Mouse (Mus musculus) midbrain, embryonic 16.5 days (tissue): ENCODE results near the gene Gimap8. TPM values are rescaled to one million over a fixed set of nuclear protein-coding genes. Genes with fewer than 3 reads are reported as not detected.

Experiments
- ATAC-seq: fragments of 200-750 bp; cut with Nextera tagmentation; 2 replicates; pipeline ENCODE4 v1.8.0; 2017; ENCODE audit warnings: moderate TSS enrichment
- H3K27ac ChIP-seq: fragments of 300-500 bp; sonication (generic); 2 replicates; pipeline ENCODE4 v1.5.1; 2014; ENCODE audit warnings: mild to moderate bottlenecking, low read length, mixed read lengths
- H3K27me3 ChIP-seq: fragments of 300-500 bp; sonication (generic); 2 replicates; pipeline ENCODE4 v1.6.1; 2014; ENCODE audit warnings: low read depth, low read length, mixed read lengths; ENCODE audit not compliant: control insufficient read depth, insufficient read depth
- H3K36me3 ChIP-seq: fragments of 300-500 bp; sonication (generic); 2 replicates; pipeline ENCODE4 v1.6.1; 2014; ENCODE audit warnings: mild to moderate bottlenecking, low read length, moderate library complexity, mixed read lengths; ENCODE audit not compliant: control insufficient read depth, insufficient read depth
- H3K4me1 ChIP-seq: fragments of 300-500 bp; sonication (generic); 2 replicates; pipeline ENCODE4 v1.6.1; 2014; ENCODE audit warnings: mild to moderate bottlenecking, low read length, mixed read lengths; ENCODE audit not compliant: control insufficient read depth, insufficient read depth
- H3K4me2 ChIP-seq: fragments of 300-500 bp; sonication (generic); 2 replicates; pipeline ENCODE4 v1.6.1; 2014; ENCODE audit warnings: mild to moderate bottlenecking, low read length, mixed read lengths
- H3K4me3 ChIP-seq: fragments of 300-500 bp; sonication (generic); 2 replicates; pipeline ENCODE4 v1.5.1; 2014; ENCODE audit warnings: low read depth, mild to moderate bottlenecking, low read length, moderate library complexity, mixed read lengths
- H3K9ac ChIP-seq: fragments of 300-500 bp; sonication (generic); 2 replicates; pipeline ENCODE4 v1.6.1; 2014; ENCODE audit warnings: low read depth, low read length, mixed read lengths
- H3K9me3 ChIP-seq: fragments of 300-500 bp; sonication (generic); replicated peaks from 2 replicates; pipeline ENCODE4 v1.6.1; 2014; ENCODE audit warnings: mild to moderate bottlenecking, low read length, mixed read lengths; ENCODE audit not compliant: control insufficient read depth, poor library complexity, severe bottlenecking
- WGBS: fragments of 180-500 bp; shearing (Covaris S2); extraction: QIAGEN DNeasy Blood & Tissue Kit; methylation state at CpG from one replicate; pipeline ENCODE4 v1.1.7; 2014; 5-methylcytosine and 5-hydroxymethylcytosine counted together
- polyA plus RNA-seq: library from polyadenylated mRNA; unstranded; fragments of >200 nt; fragmentation: Nextera tagmentation; extraction: Ambion mirVana; gene quantifications from 2 replicates; pipeline ENCODE4 v1.2.1, GENCODE M21; 2015

Gimap8 gene
- polyA plus RNA-seq, 1 experiment from 2014 or later, result 0.48 TPM

GRCm38 (mm10) chr6:48689320-48689719 is 42.3 kb downstream of the Gimap8 start:
- Histone ChIP-seq H3K27ac (no peak overlapping the region), H3K36me3 (no peaks in the 10 kb centered on the region), H3K4me3 (no peak overlapping the region), H3K9me3 (no peaks in the 10 kb centered on the region), H3K4me1 (no peaks in the 10 kb centered on the region), H3K27me3 (no peaks in the 10 kb centered on the region), H3K4me2 (no peak overlapping the region), H3K9ac (no peak overlapping the region)
- 93% methylated on average over 2 of the region's 2 CpGs for WGBS
- ATAC-seq, result no peak

- Histone ChIP-seq H3K27me3 (no peaks in the 10 kb centered on the region), H3K4me1 (no peaks in the 10 kb centered on the region), H3K27ac (no peak overlapping the region), H3K9me3 (no peaks in the 10 kb centered on the region), H3K4me3 (no peak overlapping the region), H3K36me3 (no peaks in the 10 kb centered on the region), H3K9ac (no peak overlapping the region), H3K4me2 (no peak overlapping the region)
- 93% methylated on average over 6 of the region's 6 CpGs for WGBS
- ATAC-seq, result no peak
Observed at GRCm38 (mm10) chr6:48692962-48693361, 45.9 kb downstream of the Gimap8 start.

- 83% methylated on average over 4 of the region's 4 CpGs for WGBS
- no peaks in the 10 kb centered on the region for H3K36me3 ChIP-seq
- no peaks in the 10 kb centered on the region for H3K27me3 ChIP-seq
- H3K9ac ChIP-seq, result no peak overlapping the region
- no peaks in the 10 kb centered on the region for H3K9me3 ChIP-seq
- no peak overlapping the region for H3K4me3 ChIP-seq
- no peak overlapping the region for H3K27ac ChIP-seq
- no peaks in the 10 kb centered on the region for H3K4me1 ChIP-seq
- ATAC-seq, result no peak
- no peak overlapping the region for H3K4me2 ChIP-seq
Observed at GRCm38 (mm10) chr6:48696830-48697554, 50.0 kb downstream of the Gimap8 start.

- no peaks in the 10 kb centered on the region for H3K27me3 ChIP-seq
Observed at GRCm38 (mm10) chr6:48697555-48697930, 50.5 kb downstream of the Gimap8 start.

GRCm38 (mm10) chr6:48698066-48698856 is 51.2 kb downstream of the Gimap8 start:
- 76% methylated on average over 7 of the region's 7 CpGs for WGBS
- no peaks in the 10 kb centered on the region for H3K4me1 ChIP-seq
- no peak overlapping the region for H3K9ac ChIP-seq
- ATAC-seq, result no peak
- H3K36me3 ChIP-seq, result no peaks in the 10 kb centered on the region
- H3K9me3 ChIP-seq, result no peaks in the 10 kb centered on the region
- H3K4me3 ChIP-seq, result no peak overlapping the region
- no peaks in the 10 kb centered on the region for H3K27me3 ChIP-seq
- no peak overlapping the region for H3K4me2 ChIP-seq
- H3K27ac ChIP-seq, result no peak overlapping the region

More at GRCm38 (mm10) chr6:48697555-48697930, 50.5 kb downstream of the Gimap8 start:
- Histone ChIP-seq H3K9ac (no peak overlapping the region), H3K9me3 (no peaks in the 10 kb centered on the region), H3K27ac (no peak overlapping the region), H3K4me2 (no peak overlapping the region), H3K4me1 (no peaks in the 10 kb centered on the region), H3K36me3 (no peaks in the 10 kb centered on the region), H3K4me3 (no peak overlapping the region)
- WGBS, result 44% methylated on average over 1 of the region's 1 CpGs
- no peak for ATAC-seq

GRCm38 (mm10) chr6:48698888-48699287 is 51.9 kb downstream of the Gimap8 start:
- Histone ChIP-seq H3K4me2 (no peak overlapping the region), H3K4me3 (no peak overlapping the region), H3K4me1 (no peaks in the 10 kb centered on the region), H3K9ac (no peak overlapping the region), H3K36me3 (no peaks in the 10 kb centered on the region), H3K9me3 (no peaks in the 10 kb centered on the region), H3K27ac (no peak overlapping the region), H3K27me3 (no peaks in the 10 kb centered on the region)
- WGBS, result 85% methylated on average over 3 of the region's 3 CpGs
- ATAC-seq, result no peak

- Histone ChIP-seq H3K4me2 (no peak overlapping the region), H3K4me3 (no peak overlapping the region), H3K27me3 (no peaks in the 10 kb centered on the region), H3K4me1 (no peaks in the 10 kb centered on the region), H3K9ac (no peak overlapping the region), H3K27ac (no peak overlapping the region), H3K9me3 (no peaks in the 10 kb centered on the region), H3K36me3 (no peaks in the 10 kb centered on the region)
- 65% methylated on average over 5 of the region's 5 CpGs for WGBS
- no peak for ATAC-seq
Observed at GRCm38 (mm10) chr6:48700251-48701075, 53.4 kb downstream of the Gimap8 start.

GRCm38 (mm10) chr6:48702146-48702545 is 55.1 kb downstream of the Gimap8 start:
- no peak overlapping the region for H3K4me3 ChIP-seq
- H3K4me1 ChIP-seq, result no peaks in the 10 kb centered on the region
- no peak overlapping the region for H3K9ac ChIP-seq
- H3K9me3 ChIP-seq, result no peaks in the 10 kb centered on the region
- ATAC-seq, result no peak
- no peaks in the 10 kb centered on the region for H3K27me3 ChIP-seq
- no peak overlapping the region for H3K27ac ChIP-seq
- WGBS, result 90% methylated on average over 7 of the region's 7 CpGs
- H3K4me2 ChIP-seq, result no peak overlapping the region
- no peaks in the 10 kb centered on the region for H3K36me3 ChIP-seq
